Mouse (Mus musculus) neural tube, embryonic 11.5 days (tissue): ENCODE results near the gene Zfp865. TPM values are rescaled to one million over a fixed set of nuclear protein-coding genes. Genes with fewer than 3 reads are reported as not detected.
A peak's percentile ranks its signal among the peaks of the same experiment; 100 is the strongest.
"Not testable (repeated sequence)": the region's sequence is repeated elsewhere in the genome, so short reads cannot be mapped to it uniquely, and the experiment has no call there.

ENCODE experiments used
- ATAC-seq: fragments of 200-750 bp; cut with Nextera tagmentation; 2 replicates; pipeline ENCODE4 v1.8.0; 2017; ENCODE audit warnings: moderate number of reproducible peaks, mild to moderate bottlenecking, moderate TSS enrichment, moderate library complexity; ENCODE audit not compliant: insufficient read depth, low FRiP score, low TSS enrichment
- DNase-seq: peaks from one replicate; pipeline ENCODE4 v3.0.0-alpha.2; 2015; ENCODE audit warnings: low spot score
- H3K27ac ChIP-seq: fragments of 300-500 bp; sonication (generic); 2 replicates; pipeline ENCODE4 v1.5.1; 2014; ENCODE audit warnings: low read depth, mild to moderate bottlenecking, low read length
- H3K27me3 ChIP-seq: fragments of 300-500 bp; sonication (generic); 2 replicates; pipeline ENCODE4 v1.6.1; 2014; ENCODE audit warnings: mild to moderate bottlenecking, low read length, mixed read lengths; ENCODE audit not compliant: control insufficient read depth, insufficient read depth
- H3K36me3 ChIP-seq: fragments of 300-500 bp; sonication (generic); 2 replicates; pipeline ENCODE4 v1.6.1; 2014; ENCODE audit warnings: mild to moderate bottlenecking, low read length, moderate library complexity, mixed read lengths; ENCODE audit not compliant: control insufficient read depth, insufficient read depth
- H3K4me1 ChIP-seq: fragments of 300-500 bp; sonication (generic); 2 replicates; pipeline ENCODE4 v1.6.1; 2014; ENCODE audit warnings: low read length, mixed read lengths; ENCODE audit not compliant: control insufficient read depth, insufficient read depth
- H3K4me2 ChIP-seq: fragments of 300-500 bp; sonication (generic); 2 replicates; pipeline ENCODE4 v1.6.1; 2014; ENCODE audit warnings: low read depth, mild to moderate bottlenecking, moderate library complexity
- H3K4me3 ChIP-seq: fragments of 300-500 bp; sonication (generic); 2 replicates; pipeline ENCODE4 v1.5.1; 2014; ENCODE audit warnings: low read depth, low read length
- H3K9ac ChIP-seq: fragments of 300-500 bp; sonication (generic); 2 replicates; pipeline ENCODE4 v1.6.1; 2014; ENCODE audit warnings: mild to moderate bottlenecking, low read length
- H3K9me3 ChIP-seq: fragments of 300-500 bp; sonication (generic); 2 replicates; pipeline ENCODE4 v1.6.1; 2016; ENCODE audit warnings: low read length; ENCODE audit not compliant: control insufficient read depth
- WGBS: fragments of 180-500 bp; shearing (Covaris S2); extraction: QIAGEN DNeasy Blood & Tissue Kit; methylation state at CpG from one replicate; pipeline ENCODE4 v1.1.7; 2014; 5-methylcytosine and 5-hydroxymethylcytosine counted together
- polyA plus RNA-seq: library from polyadenylated mRNA; unstranded; fragments of >200 nt; fragmentation: Nextera tagmentation; extraction: Ambion mirVana; gene quantifications from 2 replicates; pipeline ENCODE4 v1.2.1, GENCODE M21; 2014

The Zfp865 gene
- polyA plus RNA-seq, 1 experiment from 2014 or later = 5.6 TPM

DNA sequence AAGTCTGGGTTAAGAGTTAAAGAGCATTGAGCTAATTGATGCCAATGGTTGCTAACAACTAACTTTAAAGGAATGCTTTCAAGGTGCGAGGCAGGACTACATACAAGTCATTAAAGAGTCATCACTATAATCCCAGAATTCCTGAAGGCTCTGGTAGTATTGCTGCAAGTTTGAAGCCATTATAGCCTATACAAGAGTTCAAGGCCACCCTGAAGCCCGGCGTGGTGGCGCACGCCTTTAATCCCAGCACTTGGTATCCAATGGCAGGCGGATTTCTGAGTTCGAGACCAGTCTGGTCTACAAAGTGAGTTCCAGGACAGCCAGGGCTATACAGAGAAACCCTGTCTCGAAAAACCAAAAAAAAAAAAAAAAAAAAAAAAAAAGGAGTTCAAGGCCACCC is 600 bp upstream of the Zfp865 start:
- 28% methylated on average over 8 of the region's 8 CpGs for WGBS
- not testable (repeated sequence) for H3K27me3 ChIP-seq, H3K36me3 ChIP-seq, ATAC-seq, DNase-seq, H3K9me3 ChIP-seq, H3K4me1 ChIP-seq
- peak overlapping the region; percentile 83 for H3K9ac ChIP-seq
- H3K4me2 ChIP-seq = peak overlapping the region; percentile 81
- H3K4me3 ChIP-seq = peak overlapping the region; percentile 82
- peak overlapping the region; percentile 58; the same call in 1 of the 2 replicates for H3K27ac ChIP-seq

DNA sequence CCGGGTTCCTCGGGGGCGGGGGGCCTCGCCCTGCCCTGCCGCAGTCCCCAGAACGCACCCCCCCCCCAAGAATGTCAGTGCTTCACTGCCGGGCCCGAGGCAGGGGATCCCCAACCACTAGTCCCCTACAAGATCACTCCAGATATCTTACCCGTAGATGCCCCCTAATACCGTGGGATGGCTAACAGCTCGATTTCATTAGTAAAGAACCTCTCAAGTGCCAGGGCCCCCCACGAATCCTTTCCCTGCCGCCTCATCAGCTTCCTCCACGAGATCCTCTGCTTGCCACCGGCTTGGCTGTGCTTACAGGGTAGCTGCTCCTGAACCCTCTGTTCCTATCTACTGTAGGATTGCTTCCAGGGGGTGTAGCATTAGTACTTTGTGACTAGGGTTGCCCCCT is 509 bp downstream of the Zfp865 start:
- WGBS = under 1% methylated on average over 12 of the region's 15 CpGs
- Histone ChIP-seq H3K27ac (peak overlapping the region; percentile 83), H3K4me1 (peaks cover 7% of the 10 kb centered on the region), H3K27me3 (no peaks in the 10 kb centered on the region), H3K9me3 (no peaks in the 10 kb centered on the region), H3K9ac (peak overlapping the region; percentile 83), H3K4me2 (peak overlapping the region; percentile 81), H3K4me3 (peak overlapping the region; percentile 82), H3K36me3 (peaks cover 7% of the 10 kb centered on the region)
- no peak for DNase-seq
- ATAC-seq = peak; percentile 1; the same call in 1 of the 2 replicates

DNA sequence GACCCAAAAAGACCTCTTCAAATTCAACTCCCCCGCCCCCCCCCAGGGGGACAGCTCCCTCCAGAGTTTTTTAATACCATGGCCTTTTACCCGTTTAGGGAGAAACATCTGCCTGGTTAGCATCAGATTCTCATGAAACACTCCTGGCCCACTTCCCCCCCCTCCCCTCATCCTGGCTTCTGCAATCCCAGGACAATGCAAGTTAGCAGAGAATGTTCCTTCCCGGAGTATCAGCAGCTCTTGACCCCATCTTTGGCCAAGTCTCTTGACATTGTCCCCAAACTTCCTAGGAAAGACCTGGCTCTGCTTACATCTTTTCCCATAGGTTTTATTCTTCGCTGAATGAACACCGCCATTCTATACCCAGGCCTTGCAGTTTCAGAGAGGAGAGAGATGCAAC is 1.0 kb downstream of the Zfp865 start:
- Histone ChIP-seq H3K36me3 (peaks cover 7% of the 10 kb centered on the region), H3K27ac (peak overlapping the region; percentile 83; the same call in 1 of the 2 replicates)
- 57% methylated on average over 5 of the region's 5 CpGs for WGBS

DNA sequence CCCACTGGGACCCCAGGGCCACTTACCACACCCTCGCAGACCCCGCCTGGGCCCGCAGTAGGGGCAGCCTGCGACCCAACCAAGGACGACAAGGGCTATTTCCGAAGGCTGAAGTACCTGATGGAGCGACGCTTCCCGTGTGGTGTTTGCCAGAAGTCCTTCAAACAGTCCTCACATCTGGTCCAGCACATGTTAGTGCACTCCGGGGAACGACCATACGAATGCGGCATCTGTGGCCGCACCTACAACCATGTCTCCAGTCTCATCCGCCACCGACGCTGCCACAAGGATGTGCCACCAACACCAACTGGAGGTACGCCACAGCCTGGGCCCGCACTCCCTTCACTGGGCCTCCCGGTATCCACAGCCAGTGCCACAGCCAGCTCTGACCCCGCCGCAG is 9.4 kb downstream of the Zfp865 start:
- peaks cover 23% of the 10 kb centered on the region for H3K9me3 ChIP-seq
- no peak overlapping the region for H3K4me2 ChIP-seq
- H3K9ac ChIP-seq = no peak overlapping the region
- peaks cover 56% of the 10 kb centered on the region for H3K36me3 ChIP-seq
- H3K27ac ChIP-seq = no peak overlapping the region
- WGBS = 95% methylated on average over 22 of the region's 22 CpGs
- no peak overlapping the region for H3K4me3 ChIP-seq
- ATAC-seq (no peak), DNase-seq (no peak)
- 0 out of 2 replicates have a peak, but pooled peaks cover 2% of the 10 kb centered on the region for H3K27me3 ChIP-seq
- no peaks in the 10 kb centered on the region for H3K4me1 ChIP-seq

More for the DNA sequence above, 1.0 kb downstream of the Zfp865 start:
- Histone ChIP-seq H3K9ac (peak overlapping the region; percentile 83), H3K4me3 (peak overlapping the region; percentile 82), H3K9me3 (no peaks in the 10 kb centered on the region), H3K4me2 (peak overlapping the region; percentile 81), H3K27me3 (no peaks in the 10 kb centered on the region), H3K4me1 (peaks cover 3% of the 10 kb centered on the region)
- no peak for DNase-seq
- no peak for ATAC-seq

DNA sequence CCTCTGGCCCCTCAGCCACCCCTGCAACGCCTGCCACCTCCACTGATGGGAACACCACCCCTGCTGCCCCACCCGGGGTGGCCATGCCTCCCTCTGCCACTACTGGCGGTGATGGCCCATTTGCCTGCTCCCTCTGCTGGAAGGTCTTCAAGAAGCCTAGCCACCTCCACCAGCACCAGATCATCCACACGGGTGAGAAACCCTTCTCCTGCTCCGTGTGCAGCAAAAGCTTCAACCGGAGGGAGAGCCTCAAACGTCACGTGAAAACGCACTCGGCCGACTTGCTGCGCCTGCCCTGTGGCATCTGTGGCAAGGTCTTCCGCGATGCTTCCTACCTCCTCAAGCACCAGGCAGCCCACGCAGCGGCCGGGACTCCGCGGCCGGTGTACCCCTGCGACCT is 9.8 kb downstream of the Zfp865 start:
- no peak overlapping the region for H3K27ac ChIP-seq
- H3K4me1 ChIP-seq = no peaks in the 10 kb centered on the region
- H3K27me3 ChIP-seq = 0 out of 2 replicates have a peak, but pooled peaks cover 2% of the 10 kb centered on the region
- H3K4me3 ChIP-seq = no peak overlapping the region
- no peak for ATAC-seq
- H3K9me3 ChIP-seq = peaks cover 23% of the 10 kb centered on the region
- 91% methylated on average over 21 of the region's 21 CpGs for WGBS
- no peak for DNase-seq
- peaks cover 55% of the 10 kb centered on the region for H3K36me3 ChIP-seq
- H3K9ac ChIP-seq = no peak overlapping the region
- no peak overlapping the region for H3K4me2 ChIP-seq

DNA sequence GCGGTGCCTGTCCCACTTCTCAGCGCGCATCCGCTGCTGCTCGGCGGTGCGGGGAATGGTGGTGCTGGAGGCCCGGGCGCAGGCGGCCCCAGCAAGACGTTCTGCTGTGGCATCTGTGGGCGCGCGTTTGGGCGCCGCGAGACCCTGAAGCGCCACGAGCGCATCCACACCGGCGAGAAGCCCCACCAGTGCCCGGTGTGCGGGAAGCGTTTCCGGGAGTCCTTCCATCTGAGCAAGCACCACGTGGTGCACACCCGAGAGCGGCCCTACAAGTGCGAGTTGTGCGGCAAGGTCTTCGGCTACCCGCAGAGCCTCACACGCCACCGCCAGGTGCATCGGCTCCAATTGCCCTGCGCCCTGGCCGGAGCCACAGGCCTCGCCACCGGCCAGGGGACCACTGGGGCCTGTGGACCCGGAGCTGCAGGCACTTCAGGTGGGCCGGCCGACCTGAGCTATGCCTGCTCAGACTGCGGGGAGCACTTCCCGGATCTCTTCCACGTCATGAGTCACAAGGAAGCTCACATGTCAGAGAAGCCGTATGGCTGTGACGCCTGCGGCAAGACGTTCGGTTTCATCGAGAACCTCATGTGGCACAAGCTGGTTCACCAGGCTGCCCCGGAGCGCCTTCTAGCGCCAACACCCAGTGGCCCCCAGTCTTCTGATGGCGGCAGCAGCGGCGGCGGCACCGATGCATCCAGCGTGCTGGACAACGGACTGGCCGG is 10.5 kb downstream of the Zfp865 start:
- DNase-seq (no peak), ATAC-seq (no peak)
- H3K36me3 ChIP-seq = peaks cover 57% of the 10 kb centered on the region
- no peaks in the 10 kb centered on the region for H3K4me1 ChIP-seq
- 0 out of 2 replicates have a peak, but pooled peaks cover 2% of the 10 kb centered on the region for H3K27me3 ChIP-seq
- H3K9ac ChIP-seq = no peak overlapping the region
- no peak overlapping the region for H3K4me3 ChIP-seq
- WGBS = 75% methylated on average over 62 of the region's 63 CpGs
- H3K4me2 ChIP-seq = no peak overlapping the region
- peaks cover 23% of the 10 kb centered on the region for H3K9me3 ChIP-seq
- no peak overlapping the region for H3K27ac ChIP-seq

DNA sequence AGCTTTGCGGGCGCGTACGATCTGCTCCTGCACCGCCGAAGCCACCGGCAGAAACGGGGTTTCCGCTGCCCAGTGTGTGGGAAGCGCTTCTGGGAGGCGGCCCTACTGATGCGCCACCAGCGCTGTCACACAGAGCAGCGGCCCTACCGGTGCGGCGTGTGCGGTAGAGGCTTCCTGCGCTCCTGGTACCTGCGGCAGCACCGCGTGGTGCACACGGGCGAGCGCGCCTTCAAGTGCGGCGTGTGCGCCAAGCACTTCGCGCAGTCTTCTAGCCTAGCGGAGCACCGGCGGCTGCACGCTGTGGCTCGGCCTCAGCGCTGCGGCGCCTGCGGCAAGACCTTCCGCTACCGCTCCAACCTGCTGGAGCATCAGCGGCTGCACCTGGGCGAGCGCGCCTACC is 11.3 kb downstream of the Zfp865 start:
- H3K27me3 ChIP-seq = 0 out of 2 replicates have a peak, but pooled peaks cover 2% of the 10 kb centered on the region
- no peak overlapping the region for H3K9ac ChIP-seq
- H3K4me2 ChIP-seq = no peak overlapping the region
- no peak overlapping the region for H3K4me3 ChIP-seq
- H3K27ac ChIP-seq = no peak overlapping the region
- peaks cover 23% of the 10 kb centered on the region for H3K9me3 ChIP-seq
- no peak for ATAC-seq
- peaks cover 60% of the 10 kb centered on the region for H3K36me3 ChIP-seq
- DNase-seq = no peak
- 72% methylated on average over 46 of the region's 46 CpGs for WGBS
- H3K4me1 ChIP-seq = no peaks in the 10 kb centered on the region

DNA sequence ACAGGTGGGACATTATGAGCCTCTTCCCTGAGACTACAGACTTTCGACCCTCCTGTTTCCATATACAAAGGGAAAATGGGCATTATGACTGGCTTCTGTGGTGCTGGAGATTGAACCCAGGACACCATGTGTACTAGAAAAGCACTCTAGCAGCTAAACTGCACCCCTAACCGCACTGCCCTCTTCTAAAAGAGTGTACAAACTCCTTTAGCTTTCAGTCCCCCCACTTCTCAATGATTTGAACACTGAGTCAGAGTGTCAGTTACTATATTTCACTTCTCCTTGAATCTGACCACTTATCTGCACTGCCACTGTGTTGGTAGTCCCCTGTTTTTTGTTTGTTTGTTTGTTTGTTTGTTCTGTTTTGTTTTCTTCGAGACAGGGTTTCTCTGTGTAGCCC is 13.6 kb downstream of the Zfp865 start, which contains the start of gene 4632433K11Rik:
Gene 4632433K11Rik (plus strand): TSS at position 301 of the 400 bp plus-strand sequence.
- H3K4me3 ChIP-seq = no peak within 1 kb of the TSS
- peaks cover 23% of the 10 kb centered on the region for H3K9me3 ChIP-seq
- H3K36me3 ChIP-seq = peaks cover 50% of the 10 kb centered on the region
- no peaks in the 10 kb centered on the region for H3K4me1 ChIP-seq
- H3K9ac ChIP-seq = no peak within 1 kb of the TSS
- DNase-seq (no peak), ATAC-seq (no peak)
- 88% methylated on average over 3 of the region's 3 CpGs for WGBS
- 0 out of 2 replicates have a peak, but pooled peaks cover 2% of the 10 kb centered on the region for H3K27me3 ChIP-seq
- no peak within 1 kb of the TSS for H3K27ac ChIP-seq
- no peak within 1 kb of the TSS for H3K4me2 ChIP-seq

DNA sequence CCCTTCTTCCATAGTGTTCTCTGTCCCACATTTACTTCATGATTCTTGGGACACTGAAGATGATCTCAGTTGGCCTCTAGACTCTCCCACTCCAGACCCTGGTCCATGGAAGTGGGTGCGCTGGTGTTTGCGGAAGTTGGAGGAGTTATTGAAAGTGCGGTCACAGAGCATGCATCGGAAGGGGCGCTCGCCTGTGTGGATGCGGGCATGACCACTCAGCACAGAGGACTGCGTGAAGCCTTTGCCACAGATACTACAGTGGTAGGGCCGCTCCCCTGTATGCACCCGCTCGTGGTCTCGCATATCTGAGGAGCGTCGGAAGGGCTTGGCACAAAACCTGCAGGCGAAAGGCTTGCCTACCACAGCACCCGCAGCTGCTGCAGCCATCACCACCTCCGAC is 15.5 kb downstream of the Zfp865 start:
- no peaks in the 10 kb centered on the region for H3K4me1 ChIP-seq
- peaks cover 10% of the 10 kb centered on the region for H3K9me3 ChIP-seq
- peaks cover 32% of the 10 kb centered on the region for H3K36me3 ChIP-seq
- no peak overlapping the region for H3K9ac ChIP-seq
- DNase-seq = no peak
- no peak for ATAC-seq
- no peak overlapping the region for H3K4me3 ChIP-seq
- no peaks in the 10 kb centered on the region for H3K27me3 ChIP-seq
- H3K27ac ChIP-seq = no peak overlapping the region
- no peak overlapping the region for H3K4me2 ChIP-seq
- WGBS = 97% methylated on average over 17 of the region's 17 CpGs
